Mouse (Mus musculus) gastrocnemius, postnatal 36 days (tissue): ENCODE measurements around the gene Kpna2. TPM values are rescaled to one million over a fixed set of nuclear protein-coding genes. Genes with fewer than 3 reads are reported as not detected.
"Not testable (repeated sequence)": the region's sequence is repeated elsewhere in the genome, so short reads cannot be mapped to it uniquely, and the experiment has no call there.

Source experiments
- DNase-seq, 2 experiments: peaks; one replicate each; pipeline ENCODE4 v3.0.0; 2022
- intact Hi-C: fragments of 180-260 bp; cut with DNase I; formaldehyde crosslinking; loops from one replicate; pipeline ENCODE4 v1.15.1; 2025
- total RNA-seq, 2 experiments: library from RNA; stranded (reverse); gene quantifications; 2 replicates each; pipeline ENCODE4 v1.2.3; 2021

Kpna2 gene
- total RNA-seq, 2 experiments from 2014 or later, result 14.4 to 16.7 TPM

DNA sequence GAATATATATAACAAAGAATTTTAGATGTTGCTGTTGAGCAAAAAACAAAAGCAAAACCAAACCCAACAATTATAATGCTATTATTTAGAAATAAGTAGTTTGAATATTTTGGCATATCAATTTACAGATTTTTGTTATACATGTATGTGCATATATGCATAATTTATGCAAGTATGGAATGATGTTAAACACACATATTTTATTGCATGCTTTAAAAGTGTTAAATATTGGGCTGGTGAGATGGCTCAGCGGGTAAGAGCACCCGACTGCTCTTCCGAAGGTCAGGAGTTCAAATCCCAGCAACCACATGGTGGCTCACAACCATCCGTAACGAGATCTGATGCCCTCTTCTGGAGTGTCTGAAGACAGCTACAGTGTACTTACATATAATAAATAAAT lies 20.4 kb upstream of the Kpna2 start:
- intact Hi-C loops, DNase-seq: not testable (repeated sequence)

DNA sequence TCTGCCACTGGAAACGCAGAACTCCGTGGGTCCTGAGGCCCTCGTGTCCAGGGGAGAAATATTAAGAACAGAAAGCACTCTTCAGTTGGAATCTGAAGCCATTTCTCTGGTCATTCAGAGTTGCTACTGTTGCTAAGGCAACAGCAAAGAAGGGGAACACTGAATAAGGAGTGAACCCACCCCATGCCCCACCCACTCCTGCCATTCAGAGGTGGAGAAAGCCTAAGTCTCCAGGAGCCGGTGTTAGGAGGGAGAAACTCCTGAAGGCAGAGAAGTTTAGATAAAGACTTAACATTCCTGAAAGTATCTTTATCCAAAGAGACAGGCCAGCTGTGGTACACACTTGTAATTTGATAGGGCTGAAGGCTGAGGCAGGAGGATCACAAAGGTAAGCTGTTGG lies 20.0 kb upstream of the Kpna2 start:
- intact Hi-C loops, result no loop called here
- no peak for DNase-seq

- intact Hi-C loops, result no loop called here
- DNase-seq, result no peak
Observed at GRCm38 (mm10) chr11:107018606-107019005, 19.3 kb upstream of the Kpna2 start.

DNA sequence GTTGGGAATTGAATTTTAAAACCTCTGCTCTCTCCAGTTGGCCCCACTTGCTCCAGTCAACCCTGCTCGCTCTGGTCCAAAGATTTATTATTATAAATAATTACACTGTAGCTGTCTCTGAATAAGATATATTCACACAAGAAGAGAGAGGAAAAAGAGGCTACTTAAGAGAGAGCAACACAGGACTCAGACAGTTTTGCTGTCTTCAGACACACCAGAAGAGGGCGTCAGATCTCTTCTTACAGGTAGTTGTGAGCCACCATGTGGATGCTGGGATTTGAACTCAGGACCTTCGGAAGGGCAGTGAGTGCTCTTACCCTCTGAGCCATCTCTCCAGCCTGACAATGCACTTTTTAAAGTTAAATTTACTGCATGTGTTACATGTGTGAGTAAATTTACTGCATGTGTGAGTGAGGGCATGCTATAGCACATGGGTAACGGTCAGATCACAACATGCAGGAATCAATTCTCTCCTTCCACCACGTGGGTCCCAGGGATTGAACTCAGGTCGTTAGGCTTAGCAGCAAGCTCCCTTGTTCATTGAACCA lies 18.1 kb upstream of the Kpna2 start:
- no peak for DNase-seq
- intact Hi-C loops, result no loop called here

DNA sequence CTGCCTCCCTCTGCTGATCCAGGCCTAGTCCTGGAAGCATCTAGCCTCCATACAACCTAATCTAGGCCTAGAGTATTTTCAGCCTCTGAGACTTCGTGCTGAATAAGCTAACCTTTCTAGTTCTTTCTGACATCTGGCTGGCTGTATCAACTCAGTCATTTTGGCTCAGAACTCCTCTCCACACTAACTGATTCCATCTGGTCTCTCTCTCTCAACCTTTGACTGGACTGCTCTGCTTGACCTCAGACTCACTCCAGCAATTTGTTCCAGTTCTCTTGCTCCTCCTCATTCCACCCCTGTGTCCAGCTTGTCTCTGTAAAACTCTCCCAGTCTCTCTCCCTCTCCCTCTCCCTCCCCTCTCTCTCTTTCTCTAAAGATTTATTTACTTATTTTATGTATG lies 17.6 kb upstream of the Kpna2 start:
- DNase-seq, result no peak
- intact Hi-C loops, result no loop called here

DNA sequence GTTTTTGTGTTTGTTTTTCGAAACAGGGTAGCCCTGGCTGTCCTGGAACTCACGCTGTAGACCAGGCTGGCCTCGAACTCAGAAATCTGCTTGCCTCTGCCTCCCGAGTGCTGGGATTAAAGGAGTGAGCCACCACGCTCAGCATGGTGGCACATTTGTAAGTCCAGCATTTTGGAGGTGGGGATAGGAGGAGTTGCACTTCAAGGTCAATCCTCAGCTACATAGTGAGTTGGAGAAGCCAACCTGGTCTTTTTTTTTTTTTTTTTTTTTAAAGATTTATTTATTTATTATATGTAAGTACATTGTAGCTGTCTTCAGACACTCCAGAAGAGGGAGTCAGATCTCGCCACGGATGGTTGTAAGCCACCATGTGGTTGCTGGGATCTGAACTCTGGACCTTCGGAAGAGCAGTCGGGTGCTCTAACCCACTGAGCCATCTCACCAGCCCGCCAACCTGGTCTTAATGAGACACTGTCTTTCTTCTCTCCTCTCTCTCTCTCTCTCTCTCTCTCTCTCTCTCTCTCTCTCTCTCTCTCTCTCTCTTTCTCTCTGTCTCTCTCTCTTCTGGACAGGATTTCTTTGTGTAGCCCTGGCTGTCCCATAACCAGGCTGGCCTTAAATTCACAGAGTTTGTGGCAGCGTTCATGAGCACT lies 16.3 kb upstream of the Kpna2 start:
- intact Hi-C loops, DNase-seq: not testable (repeated sequence)

DNA sequence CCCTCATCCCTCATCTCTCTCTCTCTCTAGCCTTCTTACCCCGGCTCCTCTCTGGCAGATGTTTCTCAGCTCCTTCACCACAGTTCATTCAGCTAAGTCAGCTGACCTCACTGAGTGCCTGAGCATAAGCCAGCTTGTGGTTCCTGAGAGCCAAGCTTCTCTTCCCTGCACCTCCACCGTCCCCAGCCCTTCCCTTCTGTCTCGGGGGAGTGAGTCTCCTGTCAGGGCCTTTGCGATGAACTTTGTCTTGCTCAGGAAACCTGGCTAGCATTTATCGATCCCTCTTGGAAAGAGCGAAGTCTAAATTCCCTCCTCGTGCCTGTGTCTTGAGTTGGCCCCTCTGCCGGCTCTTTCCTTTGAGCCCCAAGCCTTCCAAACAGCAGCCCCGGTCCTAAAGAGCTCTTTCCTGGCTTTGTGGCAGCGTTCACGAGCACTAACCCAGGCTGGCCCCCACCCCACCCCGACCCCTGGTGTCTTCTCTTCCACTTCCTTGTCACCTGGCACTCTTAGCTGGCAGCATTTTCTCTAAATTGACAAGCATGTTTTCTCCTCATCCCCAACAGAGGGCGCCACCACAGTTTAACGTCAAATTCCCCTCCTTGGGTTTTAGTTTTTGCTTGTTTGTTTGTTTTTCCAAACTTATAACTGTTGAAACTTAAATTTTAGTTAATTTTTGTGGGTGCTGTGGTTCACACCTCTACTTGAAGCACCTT lies 15.4 kb upstream of the Kpna2 start:
- DNase-seq, result no peak
- intact Hi-C loops, result no loop called here

GRCm38 (mm10) chr11:107014020-107014585 lies 14.8 kb upstream of the Kpna2 start:
- DNase-seq, result no peak
- intact Hi-C loops, result no loop called here

GRCm38 (mm10) chr11:107012324-107013017 lies 13.1 kb upstream of the Kpna2 start:
- intact Hi-C loops, result no loop called here

DNA sequence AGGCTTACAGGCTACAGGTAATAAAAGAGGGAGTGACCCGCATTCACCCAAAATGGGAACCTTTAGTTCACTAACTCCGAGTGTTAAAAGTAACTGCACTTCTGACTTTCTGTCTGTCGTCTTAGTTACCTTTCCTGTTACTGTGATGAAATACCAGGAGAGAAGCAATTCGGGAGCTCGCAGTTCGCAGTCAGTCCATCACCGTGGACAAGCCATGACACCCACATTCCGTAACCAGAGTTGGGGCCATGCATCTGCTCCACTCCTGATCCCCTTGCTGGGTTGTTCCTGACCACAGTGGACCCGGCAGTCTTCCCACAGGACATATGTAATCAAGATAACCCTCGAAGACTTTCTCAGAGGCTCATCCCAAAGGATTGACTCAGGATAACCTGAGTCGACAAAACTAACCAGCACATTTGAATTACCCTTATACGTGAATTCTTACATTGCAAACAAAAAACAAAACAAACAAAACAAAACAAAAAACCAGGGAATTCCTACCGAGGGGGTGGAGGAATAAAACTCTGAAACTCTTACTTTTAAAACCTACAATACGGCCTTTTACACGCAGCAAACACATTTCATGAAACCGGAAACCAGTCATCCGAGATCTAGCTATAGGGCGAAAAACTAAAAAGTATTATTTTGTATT lies 12.5 kb upstream of the Kpna2 start:
- intact Hi-C loops, result no loop called here
- no peak for DNase-seq

More at GRCm38 (mm10) chr11:107012324-107013017, 13.1 kb upstream of the Kpna2 start:
- peak; percentile 96 to 99 for DNase-seq

GRCm38 (mm10) chr11:107011171-107011570 lies 11.8 kb upstream of the Kpna2 start:
- intact Hi-C loops, result no loop called here

GRCm38 (mm10) chr11:107010447-107010846 lies 11.1 kb upstream of the Kpna2 start:
- no peak for DNase-seq
- intact Hi-C loops, result no loop called here

More at GRCm38 (mm10) chr11:107011171-107011570, 11.8 kb upstream of the Kpna2 start:
- no peak for DNase-seq

DNA sequence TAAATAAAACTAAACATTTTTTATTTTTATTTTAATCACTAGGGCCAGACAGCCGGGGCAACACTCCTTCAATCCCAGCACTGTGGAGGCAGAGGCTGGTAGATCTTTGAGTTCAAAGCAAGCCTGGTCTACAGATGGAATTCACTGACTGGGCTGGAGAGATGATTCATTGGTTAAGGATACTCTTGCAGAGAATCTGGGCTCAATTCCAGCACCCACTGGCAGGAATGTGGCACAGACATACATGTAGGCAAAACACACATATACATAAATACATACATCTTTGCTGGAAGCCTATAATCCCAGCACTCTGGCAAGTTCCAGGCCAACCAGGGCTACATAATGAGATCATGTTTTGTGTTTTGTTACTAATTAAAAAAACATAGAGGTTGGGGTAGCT lies 6.2 kb upstream of the Kpna2 start:
- intact Hi-C loops, result no loop called here
- DNase-seq, result no peak

DNA sequence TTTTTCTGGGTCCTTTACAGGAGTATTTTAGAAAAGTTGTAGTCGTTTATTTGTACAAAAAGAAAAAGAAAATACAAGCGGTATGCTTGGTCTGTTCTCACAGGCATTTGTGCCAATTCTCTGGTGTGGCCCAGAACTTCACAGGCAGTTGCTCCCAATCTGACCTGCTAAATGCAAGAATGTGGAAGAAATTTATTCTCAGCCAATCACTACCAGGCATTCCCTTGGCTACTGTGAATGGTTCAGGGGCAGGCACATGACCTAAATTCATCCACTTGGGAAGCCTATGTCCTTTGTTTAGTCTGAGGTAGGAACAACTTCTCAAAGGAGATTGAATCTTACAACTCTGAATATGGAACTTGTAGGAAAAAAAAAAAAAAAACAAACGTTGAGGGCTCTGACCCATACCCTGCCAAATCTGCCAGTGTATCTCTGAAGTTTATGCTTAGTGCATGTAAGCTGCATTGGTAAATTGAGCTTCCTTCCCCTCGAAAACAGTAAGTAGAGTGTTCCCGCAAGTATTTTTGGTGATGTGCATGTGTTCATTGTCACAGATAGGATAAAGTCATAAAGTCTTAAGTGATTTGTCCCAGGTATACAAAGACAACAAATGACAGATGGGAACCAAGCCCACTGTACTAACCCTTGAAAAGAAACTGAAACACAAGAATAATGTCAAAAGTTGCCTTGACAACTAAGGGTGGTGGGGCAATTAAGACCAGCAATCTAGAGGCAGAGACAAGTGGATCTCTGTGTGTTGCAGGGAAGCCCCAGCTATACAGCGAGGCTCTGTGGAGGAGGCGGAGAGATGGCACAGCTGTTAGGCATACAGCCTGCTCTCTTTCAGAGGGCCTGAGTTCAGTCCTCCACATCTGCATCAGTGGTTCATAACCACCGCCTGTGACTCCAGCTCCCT lies 2.7 kb upstream of the Kpna2 start:
- no peak for DNase-seq
- intact Hi-C loops, result no loop called here

DNA sequence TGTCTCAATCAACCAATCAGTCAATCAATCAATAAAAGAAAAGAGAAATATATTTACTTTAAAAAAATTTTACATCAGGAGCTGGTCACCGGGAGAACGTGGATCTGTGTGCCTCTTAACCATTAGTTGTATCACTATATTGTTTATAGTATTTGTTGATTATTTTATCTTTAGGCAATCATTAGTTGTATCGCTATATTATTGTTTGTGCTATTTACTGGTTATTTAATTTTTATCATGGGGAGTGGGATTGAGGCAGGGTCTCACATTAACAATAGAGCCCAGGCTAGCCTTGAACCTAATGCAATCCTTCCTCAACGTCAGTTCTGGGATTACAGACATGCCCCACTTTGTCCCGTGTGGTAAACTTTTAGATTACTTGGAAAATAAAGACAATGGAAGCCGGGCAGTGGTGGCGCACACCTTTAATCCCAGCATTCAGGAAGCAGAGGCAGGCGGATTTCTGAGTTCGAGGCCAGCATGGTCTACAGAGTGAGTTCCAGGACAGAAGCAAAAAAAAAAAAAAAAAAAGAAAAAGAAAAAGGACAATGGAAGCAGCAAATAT lies 690 bp upstream of the Kpna2 start:
- DNase-seq, result no peak

GRCm38 (mm10) chr11:106998651-106999150 lies 640 bp downstream of the Kpna2 start:
- no peak for DNase-seq
- intact Hi-C loops, result no loop called here

More for the DNA sequence above, 690 bp upstream of the Kpna2 start:
- intact Hi-C loops, result no loop called here

DNA sequence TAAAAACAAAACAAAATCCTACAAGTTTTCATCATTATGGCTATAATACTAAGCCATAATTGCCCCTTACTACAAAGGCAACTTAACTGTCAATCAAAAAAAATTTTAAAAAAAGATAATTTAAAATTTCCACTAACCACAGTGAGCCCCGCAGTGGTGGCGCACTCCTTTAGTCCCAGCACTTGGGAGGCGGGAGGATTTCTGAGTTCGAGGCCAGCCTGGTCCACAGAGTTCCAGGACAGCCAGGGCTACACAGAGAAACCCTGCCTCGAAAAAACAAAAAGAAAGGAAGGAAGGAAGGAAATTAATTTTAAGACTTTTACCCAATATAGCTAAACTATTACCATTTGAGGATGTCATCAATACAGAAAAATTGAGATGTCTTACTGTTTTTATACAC lies 1.4 kb downstream of the Kpna2 start:
- DNase-seq, result no peak
- intact Hi-C loops, result no loop called here

DNA sequence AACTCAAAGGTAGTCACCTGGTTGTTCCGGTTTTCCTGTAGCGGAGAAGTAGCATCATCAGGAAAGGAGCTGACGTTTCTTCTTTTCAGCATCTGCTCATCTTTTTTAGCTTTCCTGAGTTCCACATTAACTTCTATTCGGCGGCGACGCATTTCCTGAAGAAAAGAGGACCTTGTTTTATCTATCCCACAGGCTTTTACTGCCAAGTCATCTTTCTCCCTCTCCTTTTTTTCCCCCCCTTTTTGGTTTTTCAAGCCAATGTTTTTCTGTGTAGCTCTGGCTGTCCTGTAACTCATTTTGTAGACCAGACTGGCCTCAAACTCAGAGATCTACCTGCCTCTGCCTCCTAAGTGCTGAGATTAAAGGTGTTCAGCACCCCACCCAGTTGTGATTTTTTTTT lies 2.8 kb downstream of the Kpna2 start:
- intact Hi-C loops, DNase-seq: not testable (repeated sequence)
